Mouse (Mus musculus) ES-E14 (cell line): ENCODE measurements around the gene Prss47. TPM values are rescaled to one million over a fixed set of nuclear protein-coding genes. Genes with fewer than 3 reads are reported as not detected.

Experiments
- DNase-seq: peaks from one replicate; pipeline ENCODE4 v3.0.0-alpha.2; 2013; ENCODE audit warnings: low read depth, low spot score
- H3K27ac ChIP-seq: 2 replicates; pipeline ENCODE4 v1.5.1; 2012; ENCODE audit warnings: low read depth, mild to moderate bottlenecking, low read length, moderate library complexity, mixed read lengths; ENCODE audit not compliant: poor library complexity, insufficient read depth, severe bottlenecking
- H3K36me3 ChIP-seq: 2 replicates; pipeline ENCODE4 v1.6.1; 2012; ENCODE audit warnings: mild to moderate bottlenecking, low read length, moderate library complexity, mixed read lengths; ENCODE audit not compliant: control insufficient read depth, poor library complexity, insufficient read depth, severe bottlenecking
- H3K4me1 ChIP-seq, 2 experiments: fragments of 150-350 bp in 1 of 2; sonication (generic) in 1 of 2; 2 replicates each; pipeline ENCODE4 v1.6.1; 2012; ENCODE audit warnings: low read length in 2 of 2, mild to moderate bottlenecking in 1 of 2, mixed read lengths in 1 of 2; ENCODE audit not compliant: control insufficient read depth in 2 of 2, insufficient read depth in 2 of 2, poor library complexity in 1 of 2
- H3K4me3 ChIP-seq, 2 experiments: fragments of 150-350 bp in 1 of 2; sonication (generic) in 1 of 2; 2 replicates each; pipeline ENCODE4 v1.5.1; 2012; ENCODE audit warnings: low read length in 2 of 2, low read depth in 1 of 2, mild to moderate bottlenecking in 1 of 2, mixed read lengths in 1 of 2; ENCODE audit not compliant: insufficient read depth in 1 of 2, poor library complexity in 1 of 2, severe bottlenecking in 1 of 2
- H3K9ac ChIP-seq: 2 replicates; pipeline ENCODE4 v1.6.1; 2012; ENCODE audit warnings: low read depth, mild to moderate bottlenecking, low read length, mixed read lengths; ENCODE audit not compliant: poor library complexity, insufficient read depth, severe bottlenecking
- H3K9me3 ChIP-seq: fragments of 150-350 bp; sonication (generic); 2 replicates; pipeline ENCODE4 v1.6.1; 2012; ENCODE audit warnings: low read depth, mild to moderate bottlenecking, low read length; ENCODE audit not compliant: control insufficient read depth, insufficient read depth
- CHD2 ChIP-seq: IDR thresholded peaks from 2 replicates; pipeline ENCODE4 v1.6.1; 2014; ENCODE audit warnings: mild to moderate bottlenecking, low read depth, low read length, inconsistent platforms
- HCFC1 ChIP-seq: IDR thresholded peaks from 2 replicates; pipeline ENCODE4 v1.6.1; 2012; ENCODE audit warnings: low read length, inconsistent platforms, borderline replicate concordance; ENCODE audit not compliant: insufficient read depth
- MAFK ChIP-seq: IDR thresholded peaks from 2 replicates; pipeline ENCODE4 v1.6.1; 2014; ENCODE audit warnings: mild to moderate bottlenecking, low read depth, low read length, inconsistent platforms; ENCODE audit not compliant: insufficient read depth
- ZC3H11A ChIP-seq: IDR thresholded peaks from 2 replicates; pipeline ENCODE4 v1.6.1; 2012; ENCODE audit warnings: low read depth, mild to moderate bottlenecking, inconsistent platforms, low read length, borderline replicate concordance
- ZNF384 ChIP-seq: IDR thresholded peaks from 2 replicates; pipeline ENCODE4 v1.6.1; 2012; ENCODE audit warnings: low read depth, low read length, inconsistent platforms
- in situ Hi-C, 2 experiments: fragments of 600-800 bp; cut with MboI; formaldehyde crosslinking; loops; one replicate each; pipeline ENCODE4 v1.15.1; 2025; ENCODE audit warnings: low sequenced_read_pairs in 2 of 2, inconsistent platforms in 1 of 2; ENCODE audit not compliant: unreplicated experiment in 2 of 2
- total RNA-seq: library from RNA; depleted of rRNA; stranded (reverse); fragments of 300-350 nt; gene quantifications from 2 replicates; pipeline ENCODE4 v1.2.3, GENCODE M21; 2012; rRNA removed

Gene Prss47
- total RNA-seq, result not detected in 2 replicates

DNA sequence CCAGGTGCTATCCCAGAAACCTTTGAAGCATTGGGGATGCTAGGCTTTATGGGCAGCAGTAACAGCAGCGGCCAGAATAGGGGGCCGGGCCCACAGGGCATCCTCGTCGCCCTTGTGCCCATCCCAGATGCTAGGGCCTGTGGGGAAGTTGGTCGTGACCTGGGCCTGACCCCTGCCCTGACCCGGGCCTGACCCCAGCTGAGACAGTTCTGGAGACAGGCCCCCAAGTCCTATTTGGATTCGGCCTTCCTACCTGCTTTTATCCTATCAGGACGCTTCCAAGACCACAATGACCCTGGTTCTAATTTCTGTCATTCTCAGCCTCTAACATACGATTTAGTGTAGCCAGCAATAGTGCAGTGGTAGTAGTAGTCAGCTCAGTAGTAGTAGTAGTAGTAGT is at the start of gene Prss47:
Gene Prss47 (minus strand): TSS at position 101 of the 400 bp plus-strand sequence.
- Histone ChIP-seq H3K4me3 (no peak within 1 kb of the TSS), H3K4me1 (no peaks in the 10 kb centered on the region), H3K9me3 (no peaks in the 10 kb centered on the region), H3K27ac (no peak within 1 kb of the TSS), H3K36me3 (no peaks in the 10 kb centered on the region), H3K9ac (no peak within 1 kb of the TSS)
- TF ChIP-seq HCFC1 (no peak), CHD2 (no peak), MAFK (no peak), ZC3H11A (no peak), ZNF384 (no peak)
- no peak for DNase-seq
- in situ Hi-C loops, result no loop called here

DNA sequence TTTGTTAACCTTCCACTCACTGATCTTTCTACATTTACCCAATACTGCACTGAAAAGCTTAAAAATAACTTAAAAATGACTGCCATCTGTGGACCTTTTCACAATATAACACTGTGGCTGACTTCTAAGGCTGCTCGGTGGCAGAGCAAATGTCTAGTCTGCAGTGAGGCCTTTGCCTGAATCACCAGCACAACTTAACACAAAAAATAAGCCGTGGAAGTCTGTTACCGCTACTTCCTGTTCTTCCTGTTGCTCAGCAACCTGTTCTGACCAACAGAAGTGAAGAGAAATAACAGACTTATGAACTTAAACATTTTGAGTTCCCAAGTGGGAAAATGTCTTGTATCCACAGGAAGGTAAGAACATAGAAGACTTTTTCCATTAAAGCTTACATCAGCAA is 48.7 kb upstream of the Prss47 start:
- no peak for DNase-seq
- no peaks in the 10 kb centered on the region for H3K9me3 ChIP-seq
- in situ Hi-C loops, result no loop called here
- H3K36me3 ChIP-seq, result no peaks in the 10 kb centered on the region
- H3K4me1 ChIP-seq, result no peaks in the 10 kb centered on the region; a peak in 1 of 4 replicates
- H3K4me3 ChIP-seq, result no peak overlapping the region
- TF ChIP-seq ZC3H11A, result no peak
- no peak for TF ChIP-seq CHD2
- TF ChIP-seq ZNF384, result no peak
- no peak for TF ChIP-seq HCFC1
- no peak for TF ChIP-seq MAFK
- H3K27ac ChIP-seq, result no peak overlapping the region
- H3K9ac ChIP-seq, result no peak overlapping the region

DNA sequence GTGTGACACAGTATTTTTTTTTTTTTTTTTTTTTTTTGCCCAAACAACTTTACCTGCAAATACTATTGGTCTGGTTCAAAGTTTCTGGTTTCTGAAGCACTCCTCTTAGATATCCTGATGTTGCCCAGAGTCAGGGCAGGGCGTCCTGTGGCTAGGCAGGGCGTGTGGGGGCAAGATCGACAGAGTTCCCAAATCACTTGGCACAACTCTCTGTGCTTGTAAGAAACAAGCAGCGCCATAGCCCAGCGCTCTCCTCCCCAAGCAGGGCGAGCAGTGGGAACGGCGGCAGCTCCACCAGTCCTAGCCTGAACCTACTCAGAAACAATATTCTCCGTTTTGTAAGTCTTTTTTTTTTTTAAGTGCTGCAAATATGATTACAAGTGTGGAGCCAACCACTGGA is 48.1 kb upstream of the Prss47 start:
- no peaks in the 10 kb centered on the region; a peak in 1 of 4 replicates for H3K4me1 ChIP-seq
- H3K9ac ChIP-seq, result no peak overlapping the region
- TF ChIP-seq CHD2 (no peak), ZC3H11A (no peak), ZNF384 (no peak), HCFC1 (no peak), MAFK (no peak)
- in situ Hi-C loops, result no loop called here
- H3K4me3 ChIP-seq, result no peak overlapping the region
- H3K27ac ChIP-seq, result no peak overlapping the region
- no peak for DNase-seq
- no peaks in the 10 kb centered on the region for H3K9me3 ChIP-seq
- H3K36me3 ChIP-seq, result no peaks in the 10 kb centered on the region

DNA sequence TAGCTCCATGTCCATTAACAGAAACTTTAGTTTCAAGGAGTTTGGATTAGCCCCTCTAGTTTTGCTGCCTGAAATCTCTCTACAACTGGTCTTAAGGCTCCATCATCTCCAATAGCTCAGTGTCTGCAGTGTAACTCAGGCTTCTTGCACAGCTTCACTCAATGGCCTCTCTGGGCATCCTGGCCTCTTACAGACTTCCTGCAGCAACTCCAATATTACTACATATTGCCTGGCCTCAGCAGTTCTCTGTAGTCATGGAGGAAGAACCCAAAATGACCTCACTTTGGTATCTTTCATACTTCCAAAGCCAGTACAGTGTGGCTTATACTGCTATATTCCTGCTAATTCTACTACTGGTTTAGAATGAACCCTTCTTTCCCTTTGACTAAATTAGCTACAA is 44.5 kb upstream of the Prss47 start:
- TF ChIP-seq MAFK (no peak), CHD2 (no peak), HCFC1 (no peak), ZC3H11A (no peak), ZNF384 (no peak)
- Histone ChIP-seq H3K4me1 (no peaks in the 10 kb centered on the region; a peak in 1 of 4 replicates), H3K27ac (no peak overlapping the region), H3K4me3 (no peak overlapping the region), H3K9ac (no peak overlapping the region), H3K36me3 (no peaks in the 10 kb centered on the region), H3K9me3 (no peaks in the 10 kb centered on the region)
- DNase-seq, result no peak
- in situ Hi-C loops, result no loop called here

DNA sequence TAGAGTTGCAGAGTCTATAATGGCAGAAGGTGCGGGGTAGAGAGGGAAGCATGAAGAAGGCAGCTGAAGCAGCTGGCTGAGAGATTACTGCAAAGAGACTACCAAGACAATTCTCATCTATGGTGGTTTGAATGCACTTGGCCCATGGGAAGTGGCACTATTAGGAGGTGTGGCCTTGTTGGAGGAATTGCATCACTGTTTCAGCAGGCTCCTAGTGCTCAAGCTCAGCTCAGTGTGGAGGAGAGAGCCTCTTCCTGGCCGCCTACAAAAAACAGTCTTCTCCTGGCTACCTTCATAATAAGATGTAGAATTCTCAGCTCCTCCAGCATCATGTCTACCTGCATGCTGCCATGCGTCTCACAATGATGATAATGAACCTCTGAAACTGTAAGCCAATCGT is 43.4 kb upstream of the Prss47 start:
- no peaks in the 10 kb centered on the region for H3K36me3 ChIP-seq
- H3K4me1 ChIP-seq, result no peaks in the 10 kb centered on the region; a peak in 1 of 4 replicates
- TF ChIP-seq HCFC1, result no peak
- TF ChIP-seq MAFK, result no peak
- no peak for TF ChIP-seq ZNF384
- no peak for TF ChIP-seq ZC3H11A
- no peak for TF ChIP-seq CHD2
- no peak overlapping the region for H3K27ac ChIP-seq
- DNase-seq, result no peak
- no peak overlapping the region for H3K9ac ChIP-seq
- no peaks in the 10 kb centered on the region for H3K9me3 ChIP-seq
- in situ Hi-C loops, result no loop called here
- no peak overlapping the region for H3K4me3 ChIP-seq
